Mouse (Mus musculus) brain, embryonic 14.5 days (tissue): ENCODE results near the gene G430095P16Rik.

Experiments used
- CTCF ChIP-seq: fragments of 200-500 bp; IDR thresholded peaks from 2 replicates; pipeline ENCODE4 v1.5.1; 2012; ENCODE audit warnings: inconsistent platforms, mild to moderate bottlenecking, moderate library complexity, borderline replicate concordance; ENCODE audit not compliant: insufficient read depth, insufficient read length; ENCODE audit errors: extremely low read depth
- POLR2A ChIP-seq: fragments of 200-500 bp; IDR thresholded peaks from 2 replicates; pipeline ENCODE4 v1.6.1; 2012; ENCODE audit warnings: mild to moderate bottlenecking, inconsistent platforms, borderline replicate concordance; ENCODE audit not compliant: poor library complexity, insufficient read depth, insufficient read length, severe bottlenecking; ENCODE audit errors: extremely low read depth

GRCm38 (mm10) chr8:84743054-84743415 is 20.2 kb downstream of the G430095P16Rik start:
- TF ChIP-seq POLR2A (no peak), CTCF (no peak)
